In genomic region chr7:142897471-142897870, GRCm38 (mm10) we compare ENCODE assay signal across 25 mouse cellular contexts. TPM values are rescaled to one million over a fixed set of nuclear protein-coding genes. Genes with fewer than 3 reads are reported as not detected.
DNase-seq lines count a peak whose midpoint lies in the region; ATAC-seq and TF ChIP-seq lines count a peak whose summit lies in the region.
"Had no signal": no experiment of that assay in that cellular context is flagged by ENCODE, and none has a peak within 500 bp of the region (broad histone marks: within the 10 kb centered on the region; RNA-seq: fewer than 3 reads in every experiment).

No protein-coding gene starts in this region.

- intact Hi-C loops in heart, postnatal 14 days (cut with DNase I), result loop anchor here (5.0 kb wide), 1 partner anchor 110 kb away; the partner anchor contains the start of gene Tspan32

- no peaks in the 10 kb centered on the region for H3K9me3 ChIP-seq in heart, embryonic 10.5 days
- no peaks in the 10 kb centered on the region for H3K9me3 ChIP-seq in intestine, embryonic 14.5 days (ENCODE audit: control insufficient read depth, low read length)
- H3K9me3 ChIP-seq in intestine, postnatal 0 days (ENCODE audit: control insufficient read depth), result no peaks in the 10 kb centered on the region
- H3K9me3 ChIP-seq in neural tube, embryonic 13.5 days, result no peaks in the 10 kb centered on the region
- H3K9me3 ChIP-seq: limb, embryonic 15.5 days had no signal

- H3K9ac ChIP-seq in intestine, embryonic 14.5 days (ENCODE audit: low read length), result no peak overlapping the region
- no peak overlapping the region for H3K9ac ChIP-seq in intestine, postnatal 0 days (ENCODE audit: low read depth, low read length)
- H3K9ac ChIP-seq in neural tube, embryonic 13.5 days, result no peak overlapping the region
- H3K9ac ChIP-seq: forebrain, postnatal 0 days; limb, embryonic 15.5 days had no signal

- peak; percentile 86 for DNase-seq in heart, embryonic 10.5 days (ENCODE audit: low spot score)
- no peak for DNase-seq in heart, postnatal 14 days
- peak; percentile 46 for DNase-seq in intestine, embryonic 14.5 days (ENCODE audit: low spot score)
- peak; percentile 35 for DNase-seq in embryo, embryonic 11 days
- DNase-seq in kidney, adult 11 months, result no peak
- DNase-seq in cerebellum, adult 8-10 months, result no peak
- DNase-seq: adrenal gland, postnatal 25 days; cerebellum, adult 9-11 months; forebrain, postnatal 0 days; gastrocnemius, postnatal 14 days; heart, postnatal 10 days; kidney, adult 2 months; kidney, postnatal 14 days; left cerebral cortex, postnatal 4 days; midbrain, embryonic 14.5 days; right cerebral cortex, postnatal 25 days; spleen, adult 18-20 months had no signal

- peak overlapping the region; percentile 29 for H3K4me3 ChIP-seq in heart, embryonic 10.5 days
- no peak overlapping the region for H3K4me3 ChIP-seq in intestine, embryonic 14.5 days (ENCODE audit: low read depth, low read length)
- H3K4me3 ChIP-seq in intestine, postnatal 0 days (ENCODE audit: low read depth, low read length), result no peak overlapping the region
- H3K4me3 ChIP-seq in neural tube, embryonic 13.5 days, result no peak overlapping the region
- H3K4me3 ChIP-seq: heart, adult 2 months; limb, embryonic 15.5 days had no signal

- no peak overlapping the region; the same call in 1 of the 2 replicates for H3K27ac ChIP-seq in heart, embryonic 10.5 days
- no peak overlapping the region for H3K27ac ChIP-seq in intestine, embryonic 14.5 days (ENCODE audit: low read depth)
- no peak overlapping the region for H3K27ac ChIP-seq in intestine, postnatal 0 days (ENCODE audit: low read depth, low read length)
- no peak overlapping the region for H3K27ac ChIP-seq in neural tube, embryonic 13.5 days (replicated peaks)
- H3K27ac ChIP-seq: heart, adult 2 months; limb, embryonic 15.5 days had no signal

- H3K4me1 ChIP-seq in heart, embryonic 10.5 days, result peaks cover 86% of the 10 kb centered on the region
- 0 out of 2 replicates have a peak, but pooled peaks cover 5% of the 10 kb centered on the region for H3K4me1 ChIP-seq in intestine, embryonic 14.5 days (replicated peaks; ENCODE audit: control insufficient read depth, insufficient read depth, low read length)
- no peaks in the 10 kb centered on the region for H3K4me1 ChIP-seq in intestine, postnatal 0 days (replicated peaks; ENCODE audit: control insufficient read depth, insufficient read depth, low read length)
- H3K4me1 ChIP-seq in neural tube, embryonic 13.5 days (replicated peaks), result peaks cover 36% of the 10 kb centered on the region

- no peaks in the 10 kb centered on the region for H3K36me3 ChIP-seq in heart, embryonic 10.5 days
- no peaks in the 10 kb centered on the region for H3K36me3 ChIP-seq in intestine, embryonic 14.5 days (ENCODE audit: control insufficient read depth, insufficient read depth, low read length)
- no peaks in the 10 kb centered on the region for H3K36me3 ChIP-seq in intestine, postnatal 0 days (ENCODE audit: control insufficient read depth, insufficient read depth)
- H3K36me3 ChIP-seq in neural tube, embryonic 13.5 days, result no peaks in the 10 kb centered on the region
- H3K36me3 ChIP-seq: limb, embryonic 15.5 days had no signal

- H3K4me2 ChIP-seq in intestine, embryonic 14.5 days (ENCODE audit: low read length), result no peak overlapping the region
- no peak overlapping the region for H3K4me2 ChIP-seq in intestine, postnatal 0 days (replicated peaks; ENCODE audit: low read depth)
- peak overlapping the region; percentile 26; the same call in 1 of the 2 replicates for H3K4me2 ChIP-seq in neural tube, embryonic 13.5 days
- H3K4me2 ChIP-seq: limb, embryonic 15.5 days had no signal

- ATAC-seq in intestine, embryonic 14.5 days (replicated peaks; ENCODE audit: low FRiP score, low TSS enrichment, low read depth), result no peak
- ATAC-seq in intestine, postnatal 0 days, result no peak
- ATAC-seq in neural tube, embryonic 13.5 days (ENCODE audit: low read depth), result no peak
- ATAC-seq: forebrain, postnatal 0 days; hindbrain, embryonic 16.5 days; lung, postnatal 0 days had no signal

- WGBS in heart, embryonic 10.5 days, result 34% methylated on average over 1 of the region's 1 CpGs
- WGBS in intestine, embryonic 14.5 days, result 70% methylated on average over 1 of the region's 1 CpGs
- 53% methylated on average over 1 of the region's 1 CpGs for WGBS in intestine, postnatal 0 days
- WGBS in neural tube, embryonic 13.5 days, result 65% methylated on average over 1 of the region's 1 CpGs

- H3K27me3 ChIP-seq in heart, embryonic 10.5 days (ENCODE audit: insufficient read depth, poor library complexity, severe bottlenecking), result peaks cover 84% of the 10 kb centered on the region
- H3K27me3 ChIP-seq in intestine, embryonic 14.5 days (replicated peaks; ENCODE audit: control insufficient read depth, insufficient read depth, low read length), result 0 out of 2 replicates have a peak, but pooled peaks cover 6% of the 10 kb centered on the region
- H3K27me3 ChIP-seq in intestine, postnatal 0 days (replicated peaks; ENCODE audit: control insufficient read depth, insufficient read depth, low read length), result peaks cover 3% of the 10 kb centered on the region; the same call in 1 of the 2 replicates
- peaks cover 16% of the 10 kb centered on the region for H3K27me3 ChIP-seq in neural tube, embryonic 13.5 days

- TF ChIP-seq CTCF in intestine, postnatal 0 days (IDR thresholded peaks at IDR 0.05; ENCODE audit: low read depth), result no peak

RNA-seq across cellular contexts. Expression of gene Th, which starts 33.5 kb away (rescaled TPM):
- polyA plus RNA-seq in heart, embryonic 10.5 days (2016; fragmentation: Nextera tagmentation; extraction: Ambion mirVana), result 2.2 and 2.4 TPM in 2 replicates
- total RNA-seq in heart, postnatal 14 days (2021), result not detected
- 1.1 and 1.4 TPM in 2 replicates for polyA plus RNA-seq in intestine, embryonic 14.5 days (2014; fragmentation: Nextera tagmentation; extraction: Ambion mirVana)
- polyA plus RNA-seq in intestine, postnatal 0 days (2015; fragmentation: Nextera tagmentation; extraction: Ambion mirVana), result 0.55 and 0.78 TPM in 2 replicates
- polyA plus RNA-seq in neural tube, embryonic 13.5 days (2015; fragmentation: Nextera tagmentation; extraction: Ambion mirVana), result 69.6 and 98.6 TPM in 2 replicates
- total RNA-seq: common myeloid progenitor, adult 5-6 weeks; heart, adult 2 months; heart, postnatal 10 days; neutrophil, adult 5-6 weeks had no signal

Comparison
In these comparisons a context has a peak if more than half of its experiments do, and no peak if none do; other contexts are left out.
1. DNase-seq: peak in heart, embryonic 10.5 days (single experiment), intestine, embryonic 14.5 days (single experiment) and embryo, embryonic 11 days (single experiment); none in heart, postnatal 14 days (0 of 2), kidney, adult 11 months (single experiment) and cerebellum, adult 8-10 months (single experiment).
2. RNA of gene Th, which starts 33.5 kb away (polyA plus RNA-seq): 69.6 to 98.6 TPM in neural tube, embryonic 13.5 days; 2.2 to 2.4 TPM in heart, embryonic 10.5 days, 1.1 to 1.4 TPM in intestine, embryonic 14.5 days and 0.55 to 0.78 TPM in intestine, postnatal 0 days; every median in the first group is over 10 times any median in the second.